Mouse (Mus musculus): ENCODE data around the gene Trnau1ap. TPM values are rescaled to one million over a fixed set of nuclear protein-coding genes. Genes with fewer than 3 reads are reported as not detected.

The Trnau1ap gene
- polyA plus RNA-seq, 1 experiment from 2014 or later = 75.7 TPM

- H3K9ac ChIP-seq = no peak overlapping the region
- peaks cover 23% of the 10 kb centered on the region for H3K4me1 ChIP-seq
- no peaks in the 10 kb centered on the region for H3K27me3 ChIP-seq
- H3K36me3 ChIP-seq = peaks cover 33% of the 10 kb centered on the region
- WGBS = 88% methylated on average over 3 of the region's 3 CpGs
- no peak overlapping the region for H3K4me2 ChIP-seq (replicated peaks)
- no peak overlapping the region for H3K27ac ChIP-seq (replicated peaks)
- H3K9me3 ChIP-seq (replicated peaks) = no peaks in the 10 kb centered on the region
- no peak overlapping the region for H3K4me3 ChIP-seq (replicated peaks)
- no peak for ATAC-seq (ENCODE audit: insufficient number of reproducible peaks, low FRiP score, low TSS enrichment, low read depth)
Observed at GRCm38 (mm10) chr4:132341451-132341850, 12.1 kb upstream of the Trnau1ap start.

- Histone ChIP-seq H3K4me2 (replicated peaks) (no peak overlapping the region), H3K36me3 (peaks cover 52% of the 10 kb centered on the region), H3K4me1 (peaks cover 11% of the 10 kb centered on the region), H3K27me3 (no peaks in the 10 kb centered on the region), H3K9me3 (replicated peaks) (no peaks in the 10 kb centered on the region), H3K27ac (replicated peaks) (no peak overlapping the region), H3K4me3 (replicated peaks) (no peak overlapping the region), H3K9ac (no peak overlapping the region)
- WGBS = 91% methylated on average over 13 of the region's 13 CpGs
- no peak for ATAC-seq (ENCODE audit: insufficient number of reproducible peaks, low FRiP score, low TSS enrichment, low read depth)
Observed at GRCm38 (mm10) chr4:132338943-132339342, 9.6 kb upstream of the Trnau1ap start.

GRCm38 (mm10) chr4:132332880-132333279 lies 3.5 kb upstream of the Trnau1ap start:
- no peak overlapping the region for H3K4me2 ChIP-seq (replicated peaks)
- no peak overlapping the region for H3K27ac ChIP-seq (replicated peaks)
- peaks cover 48% of the 10 kb centered on the region for H3K36me3 ChIP-seq
- H3K27me3 ChIP-seq = no peaks in the 10 kb centered on the region
- H3K4me3 ChIP-seq (replicated peaks) = no peak overlapping the region
- peaks cover 15% of the 10 kb centered on the region for H3K4me1 ChIP-seq
- H3K9ac ChIP-seq = no peak overlapping the region
- ATAC-seq (ENCODE audit: insufficient number of reproducible peaks, low FRiP score, low TSS enrichment, low read depth) = no peak
- WGBS = 75% methylated on average over 6 of the region's 6 CpGs
- H3K9me3 ChIP-seq (replicated peaks) = no peaks in the 10 kb centered on the region

GRCm38 (mm10) chr4:132331960-132332359 lies 2.6 kb upstream of the Trnau1ap start:
- no peak for ATAC-seq (ENCODE audit: insufficient number of reproducible peaks, low FRiP score, low TSS enrichment, low read depth)
- Histone ChIP-seq H3K4me1 (peaks cover 15% of the 10 kb centered on the region), H3K9me3 (replicated peaks) (no peaks in the 10 kb centered on the region), H3K9ac (no peak overlapping the region), H3K27ac (replicated peaks) (no peak overlapping the region), H3K27me3 (no peaks in the 10 kb centered on the region), H3K36me3 (peaks cover 40% of the 10 kb centered on the region), H3K4me2 (replicated peaks) (no peak overlapping the region), H3K4me3 (replicated peaks) (no peak overlapping the region)
- 75% methylated on average over 3 of the region's 3 CpGs for WGBS

- H3K27me3 ChIP-seq = no peaks in the 10 kb centered on the region
- ATAC-seq (ENCODE audit: insufficient number of reproducible peaks, low FRiP score, low TSS enrichment, low read depth) = no peak
- 7% methylated on average over 10 of the region's 10 CpGs for WGBS
Observed at GRCm38 (mm10) chr4:132329835-132330354, 557 bp upstream of the Trnau1ap start.

GRCm38 (mm10) chr4:132328391-132328982 lies 851 bp downstream of the Trnau1ap start:
- ATAC-seq (ENCODE audit: insufficient number of reproducible peaks, low FRiP score, low TSS enrichment, low read depth) = no peak
- Histone ChIP-seq H3K27ac (replicated peaks) (peak overlapping the region; percentile 92; the same call in 1 of the 2 replicates), H3K9ac (peak overlapping the region; percentile 97), H3K4me3 (replicated peaks) (peak overlapping the region; percentile 92), H3K36me3 (peaks cover 40% of the 10 kb centered on the region), H3K4me1 (peaks cover 15% of the 10 kb centered on the region), H3K9me3 (replicated peaks) (no peaks in the 10 kb centered on the region), H3K4me2 (replicated peaks) (peak overlapping the region; percentile 69), H3K27me3 (no peaks in the 10 kb centered on the region)
- WGBS = 42% methylated on average over 14 of the region's 14 CpGs

More at GRCm38 (mm10) chr4:132329835-132330354, 557 bp upstream of the Trnau1ap start:
- Histone ChIP-seq H3K9me3 (replicated peaks) (no peaks in the 10 kb centered on the region), H3K9ac (peak overlapping the region; percentile 97), H3K4me3 (replicated peaks) (peak overlapping the region; percentile 92), H3K36me3 (peaks cover 42% of the 10 kb centered on the region), H3K4me1 (peaks cover 15% of the 10 kb centered on the region), H3K27ac (replicated peaks) (peak overlapping the region; percentile 92), H3K4me2 (replicated peaks) (peak overlapping the region; percentile 69)

- H3K4me3 ChIP-seq (replicated peaks) = no peak overlapping the region
- H3K27me3 ChIP-seq = no peaks in the 10 kb centered on the region
- peaks cover 15% of the 10 kb centered on the region for H3K4me1 ChIP-seq
- no peak overlapping the region for H3K4me2 ChIP-seq (replicated peaks)
- no peaks in the 10 kb centered on the region for H3K9me3 ChIP-seq (replicated peaks)
- 79% methylated on average over 5 of the region's 5 CpGs for WGBS
- no peak overlapping the region for H3K9ac ChIP-seq
- H3K27ac ChIP-seq (replicated peaks) = no peak overlapping the region
- peaks cover 39% of the 10 kb centered on the region for H3K36me3 ChIP-seq
- ATAC-seq (ENCODE audit: insufficient number of reproducible peaks, low FRiP score, low TSS enrichment, low read depth) = no peak
Observed at GRCm38 (mm10) chr4:132326481-132326880, 2.9 kb downstream of the Trnau1ap start.

GRCm38 (mm10) chr4:132315711-132316110 lies 13.6 kb downstream of the Trnau1ap start:
- ATAC-seq (ENCODE audit: insufficient number of reproducible peaks, low FRiP score, low TSS enrichment, low read depth) = no peak
- Histone ChIP-seq H3K4me1 (no peaks in the 10 kb centered on the region), H3K36me3 (peaks cover 87% of the 10 kb centered on the region), H3K27me3 (no peaks in the 10 kb centered on the region), H3K4me3 (replicated peaks) (no peak overlapping the region), H3K4me2 (replicated peaks) (no peak overlapping the region), H3K27ac (replicated peaks) (no peak overlapping the region), H3K9ac (no peak overlapping the region), H3K9me3 (replicated peaks) (no peaks in the 10 kb centered on the region)
- 80% methylated on average over 8 of the region's 8 CpGs for WGBS

- ATAC-seq (ENCODE audit: insufficient number of reproducible peaks, low FRiP score, low TSS enrichment, low read depth) = no peak
Observed at GRCm38 (mm10) chr4:132312627-132313026, 16.7 kb downstream of the Trnau1ap start.

GRCm38 (mm10) chr4:132311801-132312200 lies 17.5 kb downstream of the Trnau1ap start:
- Histone ChIP-seq H3K9me3 (replicated peaks) (no peaks in the 10 kb centered on the region), H3K36me3 (peaks cover 62% of the 10 kb centered on the region), H3K4me2 (replicated peaks) (no peak overlapping the region), H3K4me3 (replicated peaks) (no peak overlapping the region), H3K27ac (replicated peaks) (no peak overlapping the region), H3K27me3 (no peaks in the 10 kb centered on the region), H3K4me1 (peaks cover 9% of the 10 kb centered on the region), H3K9ac (no peak overlapping the region)
- no peak for ATAC-seq (ENCODE audit: insufficient number of reproducible peaks, low FRiP score, low TSS enrichment, low read depth)
- WGBS = 50% methylated on average over 3 of the region's 3 CpGs

More at GRCm38 (mm10) chr4:132312627-132313026, 16.7 kb downstream of the Trnau1ap start:
- WGBS = 84% methylated on average over 5 of the region's 5 CpGs
- Histone ChIP-seq H3K9ac (no peak overlapping the region), H3K27me3 (no peaks in the 10 kb centered on the region), H3K4me2 (replicated peaks) (no peak overlapping the region), H3K36me3 (peaks cover 71% of the 10 kb centered on the region), H3K4me1 (peaks cover 9% of the 10 kb centered on the region), H3K9me3 (replicated peaks) (no peaks in the 10 kb centered on the region), H3K4me3 (replicated peaks) (no peak overlapping the region), H3K27ac (replicated peaks) (no peak overlapping the region)

- no peak overlapping the region for H3K4me2 ChIP-seq (replicated peaks)
- no peak overlapping the region for H3K4me3 ChIP-seq (replicated peaks)
- H3K9ac ChIP-seq = no peak overlapping the region
- H3K27me3 ChIP-seq = no peaks in the 10 kb centered on the region
- no peak for ATAC-seq (ENCODE audit: insufficient number of reproducible peaks, low FRiP score, low TSS enrichment, low read depth)
- peaks cover 56% of the 10 kb centered on the region for H3K36me3 ChIP-seq
- 33% methylated on average over 1 of the region's 1 CpGs for WGBS
- H3K4me1 ChIP-seq = peaks cover 9% of the 10 kb centered on the region
- no peaks in the 10 kb centered on the region for H3K9me3 ChIP-seq (replicated peaks)
- H3K27ac ChIP-seq (replicated peaks) = no peak overlapping the region
Observed at GRCm38 (mm10) chr4:132311209-132311608, 18.1 kb downstream of the Trnau1ap start.
